Mouse (Mus musculus) G1E (cell line): Measurements from ENCODE around the gene Me3.

Experiments used
- CTCF ChIP-seq: IDR thresholded peaks from 2 replicates; pipeline ENCODE4 v1.5.1; 2012; ENCODE audit warnings: low read depth, low read length, inconsistent platforms, mixed read lengths
- GATA1 ChIP-seq: IDR thresholded peaks from 2 replicates; pipeline ENCODE4 v1.6.1; 2012; ENCODE audit warnings: borderline replicate concordance, low read length, inconsistent platforms, mixed read lengths
- GATA2 ChIP-seq: IDR thresholded peaks from 2 replicates; pipeline ENCODE4 v1.6.1; 2012; ENCODE audit warnings: low read depth, low read length, inconsistent platforms, borderline replicate concordance
- POLR2AphosphoS5 ChIP-seq: IDR thresholded peaks from 2 replicates; pipeline ENCODE4 v1.6.1; 2012; ENCODE audit warnings: low read depth, low read length, inconsistent platforms; ENCODE audit not compliant: insufficient replicate concordance
- TAL1 ChIP-seq: conservative IDR thresholded peaks from 2 replicates; pipeline ENCODE4 v1.6.1; 2012; ENCODE audit warnings: low read depth, low read length, inconsistent platforms, mixed read lengths

DNA sequence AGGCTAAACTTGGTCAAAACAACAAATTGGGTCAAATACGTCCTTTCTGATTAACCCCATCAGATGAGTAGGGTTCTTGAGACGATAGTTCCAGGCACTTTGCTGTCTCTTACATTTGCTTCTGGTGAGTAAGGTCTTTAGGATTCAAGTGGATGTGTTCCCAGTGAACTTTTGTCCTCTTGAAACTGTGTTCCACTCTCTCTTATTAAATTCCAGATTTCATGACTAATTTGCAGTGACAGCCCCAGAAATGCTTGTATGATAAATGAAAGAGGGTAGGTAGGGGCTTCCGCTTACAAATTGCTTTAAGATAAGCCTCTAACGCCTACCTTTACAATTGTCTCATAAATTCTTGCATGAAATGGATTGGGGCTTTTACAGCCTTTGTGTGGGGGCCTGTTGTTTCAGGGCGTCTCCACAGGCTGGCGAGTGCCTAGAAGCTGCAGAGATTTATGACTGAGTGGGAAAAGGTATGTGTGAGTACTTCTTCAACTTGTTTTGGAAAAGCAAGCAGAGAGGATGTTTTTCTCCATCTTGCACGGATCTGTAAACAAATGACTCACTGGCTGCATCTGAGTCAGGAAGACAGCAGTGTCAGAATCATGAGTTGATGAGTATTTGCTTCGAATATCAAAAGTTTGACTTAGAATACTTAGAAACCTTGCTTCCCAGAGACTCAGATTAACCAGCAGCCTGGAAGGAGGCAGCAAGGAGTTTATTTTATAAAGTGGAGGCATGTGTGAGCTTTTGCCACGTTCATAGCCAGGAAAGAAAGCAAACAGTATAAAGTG, 137.1 kb downstream of the Me3 start:
- TF ChIP-seq CTCF (no peak), GATA2 (no peak), GATA1 (no peak), POLR2AphosphoS5 (no peak), TAL1 (no peak)
